Mouse (Mus musculus) testis, adult 2 months (tissue): ENCODE data around the gene Gm20479. TPM values are rescaled to one million over a fixed set of nuclear protein-coding genes. Genes with fewer than 3 reads are reported as not detected.

Source experiments
- H3K27ac ChIP-seq: fragments of 200-500 bp; 2 replicates; pipeline ENCODE4 v1.5.1; 2012; ENCODE audit warnings: low read depth, low read length; ENCODE audit not compliant: control insufficient read depth, insufficient read depth
- H3K27me3 ChIP-seq: fragments of 200-500 bp; 2 replicates; pipeline ENCODE4 v1.6.1; 2012; ENCODE audit warnings: mild to moderate bottlenecking, low read length, moderate library complexity; ENCODE audit not compliant: control insufficient read depth, insufficient read depth
- H3K36me3 ChIP-seq: fragments of 200-500 bp; 2 replicates; pipeline ENCODE4 v1.6.1; 2012; ENCODE audit warnings: mild to moderate bottlenecking, low read length; ENCODE audit not compliant: control insufficient read depth, insufficient read depth
- H3K4me1 ChIP-seq: fragments of 200-500 bp; 2 replicates; pipeline ENCODE4 v1.6.1; 2012; ENCODE audit warnings: low read length; ENCODE audit not compliant: control insufficient read depth, insufficient read depth
- H3K4me3 ChIP-seq: fragments of 200-500 bp; 2 replicates; pipeline ENCODE4 v1.5.1; 2012; ENCODE audit warnings: low read depth, mild to moderate bottlenecking, low read length, moderate library complexity, mixed read lengths; ENCODE audit not compliant: control insufficient read depth
- CTCF ChIP-seq: fragments of 200-500 bp; IDR thresholded peaks from 2 replicates; pipeline ENCODE4 v1.5.1; 2012; ENCODE audit warnings: low read depth, mild to moderate bottlenecking, inconsistent platforms, low read length, moderate library complexity; ENCODE audit not compliant: control insufficient read depth, insufficient read depth, insufficient replicate concordance
- POLR2A ChIP-seq: fragments of 200-500 bp; IDR thresholded peaks from 2 replicates; pipeline ENCODE4 v1.6.1; 2012; ENCODE audit warnings: low read depth, mild to moderate bottlenecking, inconsistent platforms, low read length, moderate library complexity; ENCODE audit not compliant: control insufficient read depth
- polyA plus RNA-seq: library from polyadenylated mRNA; depleted of rRNA; stranded (reverse); fragments of >200 nt; gene quantifications from 2 replicates; pipeline ENCODE4 v1.2.3, GENCODE M21; 2012

Gene Gm20479
- polyA plus RNA-seq, 1 experiment = 0.89 TPM

DNA sequence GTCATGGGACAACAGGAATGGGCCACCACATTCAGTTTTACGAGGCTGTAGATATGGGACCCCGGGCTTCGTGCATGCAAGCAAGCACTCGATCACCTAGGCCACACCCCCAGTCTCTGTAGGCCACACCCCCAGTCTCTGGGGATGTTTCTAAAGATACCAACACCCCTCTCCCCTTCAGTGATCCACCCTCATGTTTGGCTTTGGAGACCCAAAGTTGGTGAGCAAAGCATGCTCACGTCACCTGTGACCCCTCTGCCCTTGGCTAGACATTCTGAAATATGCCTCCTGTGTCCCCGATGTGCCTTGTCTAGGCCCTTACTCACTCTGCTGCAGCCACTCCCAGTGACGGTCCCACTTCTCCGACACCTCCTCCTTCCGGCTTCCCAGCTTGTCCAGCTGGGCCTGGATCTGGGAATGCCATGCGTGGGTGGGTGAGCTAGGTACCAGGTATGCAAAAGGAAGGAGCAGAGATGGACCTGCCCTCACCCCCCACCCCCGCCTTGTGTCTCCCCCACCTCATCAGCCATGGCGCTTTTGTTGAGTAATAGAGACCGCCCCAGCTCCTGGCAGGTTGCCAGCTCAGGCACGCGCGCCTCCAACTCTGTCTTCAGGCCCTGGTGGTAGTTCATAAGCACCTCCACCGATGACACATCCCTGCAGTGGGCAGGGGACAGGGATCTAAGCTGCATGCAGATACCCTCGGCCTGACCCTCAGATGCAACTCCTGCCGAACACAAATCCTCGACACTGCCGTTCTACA is 9.0 kb upstream of the Gm20479 start:
- Histone ChIP-seq H3K36me3 (no peaks in the 10 kb centered on the region), H3K27ac (no peak overlapping the region), H3K4me1 (peaks cover 14% of the 10 kb centered on the region), H3K27me3 (peaks cover 4% of the 10 kb centered on the region), H3K4me3 (peak overlapping the region; percentile 56)
- no peak for TF ChIP-seq POLR2A
- no peak for TF ChIP-seq CTCF

DNA sequence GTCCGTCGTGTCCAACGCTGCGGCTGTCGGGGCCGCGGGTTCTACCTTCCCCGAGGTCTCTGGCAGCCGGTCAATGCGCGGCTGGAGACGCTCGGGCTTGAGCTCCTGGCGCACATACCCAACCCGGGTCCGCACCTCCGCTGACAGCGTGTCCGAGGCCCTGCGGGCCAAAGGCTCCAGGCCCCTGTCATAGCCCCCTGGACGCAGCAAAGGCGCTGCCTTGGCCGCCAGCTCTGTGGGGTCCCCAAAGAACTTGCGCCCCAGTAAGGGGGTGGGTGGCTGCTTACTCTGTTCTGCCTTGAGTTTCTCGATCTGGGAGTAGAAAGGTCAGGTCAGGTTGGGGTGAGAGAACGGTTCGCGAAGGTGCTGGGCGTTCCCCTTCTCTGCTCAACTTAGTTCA is 7.2 kb upstream of the Gm20479 start:
- TF ChIP-seq POLR2A (no peak), CTCF (no peak)
- H3K4me3 ChIP-seq = peak overlapping the region; percentile 66
- peaks cover 14% of the 10 kb centered on the region for H3K4me1 ChIP-seq
- no peak overlapping the region for H3K27ac ChIP-seq
- no peaks in the 10 kb centered on the region for H3K36me3 ChIP-seq
- peaks cover 4% of the 10 kb centered on the region for H3K27me3 ChIP-seq

DNA sequence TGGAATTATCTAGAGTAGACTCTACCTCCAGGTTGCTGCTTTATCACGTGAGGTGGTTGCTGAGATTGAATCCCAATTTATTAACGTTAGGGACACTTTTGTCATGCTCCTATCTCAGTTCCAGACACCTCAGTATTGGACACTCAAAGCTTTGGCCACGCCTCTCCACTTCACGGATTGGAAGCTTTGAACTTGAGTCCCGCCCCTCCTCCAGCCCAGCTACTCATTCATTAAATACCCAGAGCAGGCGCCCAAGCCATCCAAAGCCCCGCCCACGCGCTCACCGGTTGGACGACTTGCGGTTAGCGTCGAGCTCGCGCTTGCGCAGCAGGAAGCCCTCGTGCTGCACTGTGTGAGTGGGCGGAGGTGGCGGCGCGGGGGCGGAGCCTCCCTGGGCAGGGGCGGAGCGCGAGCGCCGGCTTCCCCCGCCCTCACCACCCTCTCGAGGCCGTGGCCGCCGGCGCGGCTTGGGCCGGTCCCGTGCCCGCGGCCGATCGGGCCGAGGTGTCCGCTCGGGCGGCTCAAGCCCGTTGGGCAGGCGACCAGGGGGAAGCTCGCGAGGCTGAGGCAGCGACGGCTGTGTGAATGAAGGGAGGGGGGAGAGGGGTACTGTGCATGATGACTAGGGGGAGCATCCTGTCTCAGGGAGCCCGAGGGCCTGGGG is 4.2 kb upstream of the Gm20479 start:
- Histone ChIP-seq H3K4me3 (peak overlapping the region; percentile 90), H3K27ac (peak overlapping the region; percentile 73), H3K27me3 (peaks cover 4% of the 10 kb centered on the region), H3K36me3 (no peaks in the 10 kb centered on the region), H3K4me1 (peaks cover 23% of the 10 kb centered on the region)
- no peak for TF ChIP-seq POLR2A
- TF ChIP-seq CTCF = no peak

DNA sequence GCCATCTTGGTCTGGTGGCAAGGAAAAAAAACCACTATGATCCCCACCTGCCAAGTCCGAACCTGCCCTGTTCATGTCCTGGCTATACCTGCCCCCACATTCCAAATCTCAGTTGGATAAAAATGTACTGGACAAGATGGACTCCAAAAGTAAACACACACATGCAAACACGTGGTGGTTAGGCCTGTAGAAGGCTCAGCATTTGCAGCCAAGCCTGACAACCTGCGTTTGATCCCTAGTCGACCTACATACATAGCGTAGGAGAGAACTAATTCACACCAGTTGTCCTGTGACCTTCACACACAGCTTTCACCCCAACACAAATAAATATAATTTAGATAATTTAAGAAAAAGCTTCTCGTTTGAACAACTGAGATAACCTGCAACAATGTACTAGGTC is 3.5 kb upstream of the Gm20479 start:
- H3K36me3 ChIP-seq = no peaks in the 10 kb centered on the region
- no peak overlapping the region for H3K27ac ChIP-seq
- H3K27me3 ChIP-seq = peaks cover 4% of the 10 kb centered on the region

DNA sequence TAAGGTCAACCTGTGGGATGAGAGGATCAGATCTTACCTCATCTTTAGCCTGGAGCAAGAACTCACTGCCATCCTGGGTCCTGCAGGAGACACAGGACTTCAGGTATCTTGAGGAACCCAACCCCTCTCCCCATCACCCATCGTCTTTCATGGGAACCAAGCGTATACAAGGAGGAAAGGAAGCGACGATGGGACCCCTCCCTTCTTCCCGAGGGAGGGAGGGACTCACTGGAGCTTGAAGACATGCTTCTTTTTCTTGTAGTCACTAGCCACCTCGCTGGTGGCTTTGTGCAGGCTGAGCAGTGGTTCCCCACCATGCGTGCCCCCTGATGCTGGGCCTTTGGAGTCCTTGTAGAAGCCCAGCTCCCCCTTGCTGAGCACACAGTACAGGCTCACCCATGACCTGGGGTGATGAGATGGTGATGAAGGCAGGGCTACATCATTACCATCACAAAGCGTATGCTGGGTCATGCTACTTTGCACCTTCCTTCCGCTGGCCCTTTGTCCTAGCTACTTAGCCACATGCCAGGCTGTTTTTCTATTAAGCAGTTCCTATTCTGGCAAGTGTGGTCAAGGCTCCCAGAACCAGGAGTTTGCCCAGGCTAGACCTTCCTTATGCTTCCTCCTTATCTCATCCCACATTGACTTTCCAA is 2.6 kb upstream of the Gm20479 start:
- H3K27ac ChIP-seq = no peak overlapping the region
- peaks cover 4% of the 10 kb centered on the region for H3K27me3 ChIP-seq
- TF ChIP-seq POLR2A (no peak), CTCF (no peak)
- no peaks in the 10 kb centered on the region for H3K36me3 ChIP-seq
- peaks cover 33% of the 10 kb centered on the region for H3K4me1 ChIP-seq
- H3K4me3 ChIP-seq = peak overlapping the region; percentile 53

More for the DNA sequence above, 3.5 kb upstream of the Gm20479 start:
- H3K4me3 ChIP-seq = peak overlapping the region; percentile 90
- TF ChIP-seq CTCF (no peak), POLR2A (no peak)
- H3K4me1 ChIP-seq = peaks cover 27% of the 10 kb centered on the region

DNA sequence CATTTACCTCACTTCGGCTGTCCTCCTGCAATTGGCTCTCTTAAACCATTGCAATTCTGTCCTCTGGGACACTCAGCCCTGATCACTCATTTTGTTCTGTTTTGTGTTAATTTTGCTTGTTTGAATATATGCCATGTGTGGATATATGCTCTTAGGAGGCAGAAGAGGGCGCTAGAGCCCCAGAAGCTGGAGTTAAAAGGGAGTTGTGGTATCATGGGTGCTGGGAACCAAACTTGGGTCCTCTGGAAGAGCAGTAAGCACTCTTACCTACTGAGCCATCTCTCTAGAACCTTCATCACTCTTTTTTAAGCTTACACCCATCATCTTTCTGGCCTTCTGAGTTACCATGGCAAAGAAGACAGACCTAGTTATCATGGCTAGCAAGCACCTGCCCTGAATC is 1.9 kb upstream of the Gm20479 start:
- peaks cover 29% of the 10 kb centered on the region for H3K4me1 ChIP-seq
- no peak overlapping the region for H3K27ac ChIP-seq
- no peaks in the 10 kb centered on the region for H3K36me3 ChIP-seq
- peak overlapping the region; percentile 53; the same call in 1 of the 2 replicates for H3K4me3 ChIP-seq
- H3K27me3 ChIP-seq = peaks cover under 1% of the 10 kb centered on the region
- TF ChIP-seq CTCF (no peak), POLR2A (no peak)

DNA sequence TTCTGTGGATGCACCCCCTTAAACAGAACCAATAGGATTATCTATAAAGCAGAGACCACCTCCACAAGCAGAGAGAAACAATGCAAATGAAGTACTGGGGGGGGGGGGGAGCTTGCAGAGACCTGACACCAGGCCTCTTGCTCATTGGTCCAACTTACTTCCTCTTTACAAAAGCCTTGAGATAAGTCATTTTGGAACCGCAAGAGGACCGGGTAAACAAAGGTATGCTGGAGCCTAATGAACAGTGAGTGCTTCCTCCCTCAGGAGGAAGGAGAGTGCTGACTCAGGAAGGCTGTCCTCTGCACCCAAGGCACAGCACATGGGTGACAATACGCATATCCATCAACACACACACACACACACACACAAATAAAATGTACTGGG is 368 bp upstream of the Gm20479 start:
- no peak overlapping the region for H3K27ac ChIP-seq
- no peak for TF ChIP-seq CTCF
- no peak for TF ChIP-seq POLR2A
- H3K4me3 ChIP-seq = peak overlapping the region; percentile 93
- no peaks in the 10 kb centered on the region for H3K36me3 ChIP-seq
- H3K27me3 ChIP-seq = no peaks in the 10 kb centered on the region
- H3K4me1 ChIP-seq = peaks cover 28% of the 10 kb centered on the region
